Mouse (Mus musculus) testis, adult 2 months (tissue): ENCODE results near the gene Phip. TPM values are rescaled to one million over a fixed set of nuclear protein-coding genes. Genes with fewer than 3 reads are reported as not detected.

Experiments used
- H3K27ac ChIP-seq: fragments of 200-500 bp; 2 replicates; pipeline ENCODE4 v1.5.1; 2012; ENCODE audit warnings: low read depth, low read length; ENCODE audit not compliant: control insufficient read depth, insufficient read depth
- H3K27me3 ChIP-seq: fragments of 200-500 bp; 2 replicates; pipeline ENCODE4 v1.6.1; 2012; ENCODE audit warnings: mild to moderate bottlenecking, low read length, moderate library complexity; ENCODE audit not compliant: control insufficient read depth, insufficient read depth
- H3K36me3 ChIP-seq: fragments of 200-500 bp; 2 replicates; pipeline ENCODE4 v1.6.1; 2012; ENCODE audit warnings: mild to moderate bottlenecking, low read length; ENCODE audit not compliant: control insufficient read depth, insufficient read depth
- H3K4me1 ChIP-seq: fragments of 200-500 bp; 2 replicates; pipeline ENCODE4 v1.6.1; 2012; ENCODE audit warnings: low read length; ENCODE audit not compliant: control insufficient read depth, insufficient read depth
- H3K4me3 ChIP-seq: fragments of 200-500 bp; 2 replicates; pipeline ENCODE4 v1.5.1; 2012; ENCODE audit warnings: low read depth, mild to moderate bottlenecking, low read length, moderate library complexity, mixed read lengths; ENCODE audit not compliant: control insufficient read depth
- CTCF ChIP-seq: fragments of 200-500 bp; IDR thresholded peaks from 2 replicates; pipeline ENCODE4 v1.5.1; 2012; ENCODE audit warnings: low read depth, mild to moderate bottlenecking, inconsistent platforms, low read length, moderate library complexity; ENCODE audit not compliant: control insufficient read depth, insufficient read depth, insufficient replicate concordance
- POLR2A ChIP-seq: fragments of 200-500 bp; IDR thresholded peaks from 2 replicates; pipeline ENCODE4 v1.6.1; 2012; ENCODE audit warnings: low read depth, mild to moderate bottlenecking, inconsistent platforms, low read length, moderate library complexity; ENCODE audit not compliant: control insufficient read depth
- polyA plus RNA-seq: library from polyadenylated mRNA; depleted of rRNA; stranded (reverse); fragments of >200 nt; gene quantifications from 2 replicates; pipeline ENCODE4 v1.2.3, GENCODE M21; 2012

Phip gene
- polyA plus RNA-seq, 1 experiment = 2.2 TPM

- H3K27ac ChIP-seq = no peak overlapping the region
- TF ChIP-seq POLR2A (no peak), CTCF (no peak)
- H3K36me3 ChIP-seq = no peaks in the 10 kb centered on the region; the same call in 1 of the 2 replicates
- H3K4me3 ChIP-seq = no peak overlapping the region
- H3K4me1 ChIP-seq = no peaks in the 10 kb centered on the region
- H3K27me3 ChIP-seq = no peaks in the 10 kb centered on the region
These were observed 107.6 kb downstream of the Phip start for GRCm38 (mm10) chr9:82867698-82868097.

DNA sequence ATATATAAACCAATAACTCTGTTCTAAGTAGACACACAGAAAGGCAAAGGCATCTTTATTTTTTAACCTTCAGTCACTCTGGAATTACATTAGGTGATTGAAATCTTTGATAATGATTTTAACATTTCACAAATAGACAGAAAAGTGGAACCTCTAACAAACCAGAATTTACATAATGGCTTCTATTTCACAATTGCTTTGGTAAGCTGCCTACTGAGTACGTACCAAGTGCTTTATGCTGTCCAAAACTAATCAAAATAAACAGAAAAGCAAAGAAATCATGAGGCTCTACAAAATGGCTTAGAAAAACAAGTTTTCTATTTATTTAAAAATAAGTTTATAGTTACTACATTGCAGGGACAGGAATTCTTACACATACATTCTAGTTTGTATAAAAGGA, 109.2 kb downstream of the Phip start:
- Histone ChIP-seq H3K27me3 (no peaks in the 10 kb centered on the region), H3K4me1 (no peaks in the 10 kb centered on the region), H3K4me3 (no peak overlapping the region), H3K36me3 (no peaks in the 10 kb centered on the region), H3K27ac (no peak overlapping the region)
- TF ChIP-seq POLR2A (no peak), CTCF (no peak)

DNA sequence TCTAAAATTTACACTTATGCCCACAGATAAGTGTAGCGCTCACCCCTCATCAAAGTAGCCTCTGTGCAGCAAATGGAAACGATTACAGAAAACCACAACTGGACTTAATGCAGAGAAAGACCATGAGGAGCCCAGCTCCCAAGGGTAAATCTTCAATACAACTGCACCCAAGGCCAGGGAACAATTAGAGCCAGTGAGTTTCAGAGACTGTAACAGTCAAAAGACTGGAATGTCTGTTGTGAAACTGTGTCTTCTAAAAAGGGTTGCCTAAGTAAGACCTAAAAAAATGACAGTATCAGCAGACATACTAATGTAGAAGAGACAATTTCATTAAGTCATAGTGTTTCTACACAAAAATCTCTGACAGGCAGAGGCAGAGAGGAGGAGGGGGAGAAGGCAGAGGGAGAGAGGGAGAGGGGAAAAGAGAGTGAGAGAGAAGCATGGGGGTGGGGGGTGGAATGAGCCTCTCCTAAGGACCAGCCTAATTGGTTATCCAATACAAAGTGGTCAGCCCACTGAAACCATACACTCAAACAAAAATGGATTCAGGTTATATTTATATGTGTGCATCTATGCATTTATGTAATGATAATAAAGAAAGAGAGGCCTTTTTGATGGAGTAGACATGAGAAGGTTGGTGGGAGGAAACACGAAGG, 113.4 kb downstream of the Phip start:
- H3K27me3 ChIP-seq = no peaks in the 10 kb centered on the region

GRCm38 (mm10) chr9:82861316-82861715, 114.0 kb downstream of the Phip start:
- H3K27ac ChIP-seq = no peak overlapping the region
- no peak overlapping the region for H3K4me3 ChIP-seq
- H3K36me3 ChIP-seq = no peaks in the 10 kb centered on the region
- H3K27me3 ChIP-seq = no peaks in the 10 kb centered on the region
- H3K4me1 ChIP-seq = no peaks in the 10 kb centered on the region
- TF ChIP-seq CTCF (no peak), POLR2A (no peak)

More for the DNA sequence above, 113.4 kb downstream of the Phip start:
- Histone ChIP-seq H3K36me3 (no peaks in the 10 kb centered on the region), H3K4me1 (no peaks in the 10 kb centered on the region), H3K27ac (no peak overlapping the region), H3K4me3 (no peak overlapping the region)
- TF ChIP-seq CTCF (no peak), POLR2A (no peak)

DNA sequence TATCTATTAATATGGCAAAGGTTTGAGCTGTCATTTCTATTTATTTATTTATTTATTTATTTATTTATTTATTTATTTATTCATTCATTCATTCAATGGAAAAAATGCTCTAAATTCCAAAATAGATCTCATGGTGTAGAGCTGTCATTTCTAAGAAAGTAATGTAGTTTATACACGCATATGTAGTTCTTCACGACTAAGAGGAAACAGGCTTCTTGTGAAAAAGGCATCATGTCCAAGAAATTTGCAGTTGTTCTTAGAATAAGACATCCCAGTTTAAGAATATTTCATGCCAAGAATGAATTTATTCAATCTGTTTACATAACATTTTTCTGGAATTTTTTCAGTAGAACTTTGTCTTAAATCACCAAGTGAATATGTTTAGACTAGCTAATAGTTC, 114.5 kb downstream of the Phip start:
- Histone ChIP-seq H3K27ac (no peak overlapping the region), H3K27me3 (no peaks in the 10 kb centered on the region), H3K36me3 (no peaks in the 10 kb centered on the region), H3K4me1 (no peaks in the 10 kb centered on the region; the same call in 1 of the 2 replicates), H3K4me3 (no peak overlapping the region)
- TF ChIP-seq CTCF = no peak
- no peak for TF ChIP-seq POLR2A

GRCm38 (mm10) chr9:82856241-82856640, 119.1 kb downstream of the Phip start:
- Histone ChIP-seq H3K36me3 (no peaks in the 10 kb centered on the region), H3K27me3 (no peaks in the 10 kb centered on the region), H3K27ac (no peak overlapping the region; the same call in 1 of the 2 replicates), H3K4me3 (no peak overlapping the region), H3K4me1 (no peaks in the 10 kb centered on the region; the same call in 1 of the 2 replicates)
- TF ChIP-seq CTCF (no peak), POLR2A (no peak)

- Histone ChIP-seq H3K4me3 (no peak overlapping the region), H3K36me3 (no peaks in the 10 kb centered on the region), H3K27me3 (no peaks in the 10 kb centered on the region), H3K4me1 (no peaks in the 10 kb centered on the region; the same call in 1 of the 2 replicates), H3K27ac (no peak overlapping the region)
- no peak for TF ChIP-seq POLR2A
- TF ChIP-seq CTCF = no peak
These were observed 120.2 kb downstream of the Phip start for GRCm38 (mm10) chr9:82854973-82855614.
